Mouse (Mus musculus) mammary gland, adult 2 months (tissue): ENCODE results near the gene Hspa2. TPM values are rescaled to one million over a fixed set of nuclear protein-coding genes. Genes with fewer than 3 reads are reported as not detected.

Source experiments
- polyA plus RNA-seq: library from polyadenylated mRNA; depleted of rRNA; stranded (reverse); fragments of >200 nt; gene quantifications from 2 replicates; pipeline ENCODE4 v1.2.3, GENCODE M21; 2012; ENCODE audit warnings: low replicate concordance; rRNA removed

Gene Hspa2
- polyA plus RNA-seq: 7.5 and 12.5 TPM in 2 replicates

DNA sequence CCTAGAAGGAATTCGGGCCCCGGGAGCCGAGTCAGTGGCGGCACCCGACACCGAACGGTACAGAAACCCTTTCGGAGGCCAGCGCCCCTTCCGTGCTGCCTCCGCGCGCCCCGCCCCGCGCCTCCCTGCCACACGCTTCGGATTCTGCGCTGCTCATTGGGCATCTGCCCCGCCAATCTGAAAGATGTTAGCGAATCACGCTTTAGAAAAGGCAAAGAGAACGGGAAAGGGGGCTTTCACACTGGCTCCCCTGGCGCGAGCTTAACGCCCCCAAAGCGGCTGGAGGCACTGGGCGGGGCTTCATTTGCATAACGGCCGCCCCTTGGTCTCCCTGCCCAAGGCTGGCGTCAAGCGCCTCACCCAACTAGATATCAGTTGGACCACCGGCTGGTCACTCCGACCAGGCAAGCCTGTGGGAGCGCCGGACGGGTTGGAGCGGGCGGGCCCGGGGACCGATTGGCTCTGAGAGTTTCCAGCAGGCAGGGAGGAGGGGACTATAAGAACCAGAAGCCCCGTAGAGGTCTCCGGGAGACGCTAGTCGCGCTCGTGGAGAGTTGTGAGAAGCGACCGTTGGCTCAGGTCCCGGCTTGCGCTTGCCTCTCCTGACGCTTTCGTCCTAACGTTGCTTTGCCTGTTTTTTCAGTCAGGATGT lies at the start of gene Hspa2:
TSS of gene Hspa2 (plus strand) at position 291 of the 652 bp plus-strand sequence.

DNA sequence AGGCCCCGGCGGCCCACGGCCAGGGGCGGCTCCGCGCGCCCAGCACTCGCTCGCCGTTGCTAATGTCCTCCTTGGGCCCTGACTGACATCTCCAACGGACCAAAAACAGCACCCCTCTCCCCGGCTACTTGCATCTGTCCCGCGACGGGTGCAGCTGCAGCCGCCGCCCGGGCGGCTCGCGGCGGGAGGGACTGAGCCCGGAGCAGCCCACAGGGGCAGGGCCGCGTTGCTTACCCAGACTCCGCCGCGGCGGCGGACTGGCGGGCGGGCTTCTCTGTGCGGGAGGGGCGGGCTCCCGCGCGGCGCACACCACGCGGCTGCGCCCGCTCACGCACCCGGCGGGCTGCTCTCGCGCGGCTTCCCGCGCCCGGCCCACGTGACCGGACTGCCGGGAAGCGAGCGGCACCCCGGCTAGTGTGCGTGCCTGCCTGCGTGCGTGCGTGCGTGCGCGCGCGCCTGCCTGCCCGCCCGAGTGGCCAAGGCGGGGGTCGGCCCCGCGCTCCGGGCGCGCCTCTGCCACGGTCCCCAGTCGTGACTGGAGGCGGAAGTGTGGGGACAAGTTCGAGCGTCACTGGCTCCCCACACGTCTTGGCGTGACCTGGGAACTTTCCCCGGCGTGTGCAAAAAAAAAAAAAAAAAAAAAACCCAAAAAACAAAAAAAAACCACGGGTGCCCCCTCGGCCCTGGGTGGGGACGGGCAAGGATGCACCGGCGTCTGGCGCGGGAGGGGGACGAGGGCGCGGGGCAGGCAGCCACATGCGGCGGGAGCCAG lies 34.6 kb upstream of the Hspa2 start, which contains the start of gene Zbtb25:
TSS of gene Zbtb25 (minus strand) at position 397 of the 772 bp plus-strand sequence.

DNA sequence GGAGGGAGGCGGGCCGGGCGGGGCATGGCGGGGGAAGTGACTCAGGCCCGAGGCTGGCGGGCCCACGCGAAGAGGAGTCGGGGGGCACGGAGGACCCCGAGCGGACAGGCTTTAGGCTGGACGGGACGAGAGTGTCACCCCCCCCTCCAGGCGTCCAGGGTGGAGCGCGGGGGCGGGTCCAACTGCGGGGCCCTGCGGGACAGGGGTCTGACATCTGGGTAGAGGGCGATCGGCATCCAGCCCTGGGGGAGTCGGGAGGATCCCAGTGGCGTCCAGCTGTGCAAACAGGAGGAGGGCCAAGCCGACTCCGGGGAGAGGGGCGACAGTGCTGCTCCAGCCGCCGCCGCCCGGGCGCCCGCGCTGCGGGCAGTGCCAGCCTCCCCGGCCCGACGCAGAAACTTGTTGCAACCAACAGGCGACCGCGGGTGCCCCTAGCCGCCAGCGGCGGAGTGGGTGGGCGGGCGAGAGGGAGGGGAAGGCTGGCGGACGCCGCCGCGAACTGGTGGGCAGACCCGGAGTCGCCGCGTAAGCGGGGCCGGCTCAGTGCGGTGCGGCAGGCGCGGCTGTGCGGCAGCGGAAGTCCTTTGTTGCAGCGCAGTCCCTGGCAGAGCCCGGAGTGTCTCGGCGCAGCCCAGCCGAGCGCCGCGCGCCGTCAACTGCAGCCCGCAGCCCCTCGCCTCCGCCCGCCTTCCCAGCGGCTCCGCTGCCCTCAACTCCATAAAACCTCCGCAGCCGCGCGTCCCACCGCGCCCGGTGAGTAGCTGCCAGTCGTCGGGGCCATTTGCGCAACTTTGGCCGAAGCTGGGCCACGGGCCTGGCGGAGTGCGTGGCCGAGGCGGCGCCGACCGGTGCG lies 33.8 kb upstream of the Hspa2 start, which contains the start of gene Zbtb1:
TSS of gene Zbtb1 (plus strand) at position 289 of the 853 bp plus-strand sequence.

GRCm38 (mm10) chr12:76417433-76417854 lies 13.5 kb downstream of the Hspa2 start, which contains the start of gene Ppp1r36:
TSS of gene Ppp1r36 (plus strand) at chr12:76417538.

Other genes with a start within 250 kb of the Hspa2 start
- not detected in 2 replicates for gene Esr2, start 226.9 kb upstream of the Hspa2 start, polyA plus RNA-seq
- gene Tex21, start 157.4 kb upstream of the Hspa2 start, polyA plus RNA-seq: not detected in 2 replicates
- gene Mthfd1, start 148.9 kb upstream of the Hspa2 start, polyA plus RNA-seq: 11.4 and 25.3 TPM in 2 replicates
- 0.11 and 0.22 TPM in 2 replicates for gene Akap5, start 79.3 kb upstream of the Hspa2 start, polyA plus RNA-seq
- 8.2 and 12.5 TPM in 2 replicates for gene Zbtb25, start 34.6 kb upstream of the Hspa2 start, polyA plus RNA-seq
- 2.8 and 3.0 TPM in 2 replicates for gene Zbtb1, start 33.9 kb upstream of the Hspa2 start, polyA plus RNA-seq
- gene Ppp1r36, start 13.4 kb downstream of the Hspa2 start, polyA plus RNA-seq: 0.11 and 0.18 TPM in 2 replicates
- gene Plekhg3, start 126.7 kb downstream of the Hspa2 start, polyA plus RNA-seq: 39.5 and 42.9 TPM in 2 replicates